Mouse (Mus musculus) MEL (cell line): ENCODE measurements around the gene Lipa.

Source experiments
- BHLHE40 ChIP-seq: IDR thresholded peaks from 2 replicates; pipeline ENCODE4 v1.6.1; 2012; ENCODE audit warnings: low read depth, mild to moderate bottlenecking, inconsistent platforms, low read length, improper control_type of control experiment, borderline replicate concordance
- CTCF ChIP-seq, 3 experiments: IDR thresholded peaks in 2 of 3; conservative IDR thresholded peaks in 1 of 3; 2 replicates each; pipeline ENCODE4 v1.5.1; 2011 to 2012; ENCODE audit warnings: low read length in 3 of 3, low read depth in 2 of 3, mild to moderate bottlenecking in 2 of 3, improper control_type of control experiment in 1 of 3, inconsistent platforms in 1 of 3, mixed read lengths in 1 of 3, moderate library complexity in 1 of 3; ENCODE audit not compliant: control insufficient read depth in 1 of 3, insufficient read depth in 1 of 3, poor library complexity in 1 of 3, severe bottlenecking in 1 of 3
- EP300 ChIP-seq, 2 experiments: IDR thresholded peaks; 2 replicates each; pipeline ENCODE4 v1.6.1; 2011; ENCODE audit warnings: improper control_type of control experiment in 2 of 2, low read length in 2 of 2, low read depth in 1 of 2, mild to moderate bottlenecking in 1 of 2
- ETS1 ChIP-seq: IDR thresholded peaks from 2 replicates; pipeline ENCODE4 v1.6.1; 2012; ENCODE audit warnings: low read depth, mild to moderate bottlenecking, inconsistent platforms, low read length, improper control_type of control experiment, moderate library complexity
- MAX ChIP-seq: IDR thresholded peaks from 2 replicates; pipeline ENCODE4 v1.6.1; 2011; ENCODE audit warnings: low read length, improper control_type of control experiment
- POLR2A ChIP-seq, 2 experiments: IDR thresholded peaks; 2 replicates each; pipeline ENCODE4 v1.6.1; 2011 to 2012; ENCODE audit warnings: low read length in 2 of 2, mild to moderate bottlenecking in 2 of 2, control low read depth in 1 of 2, improper control_type of control experiment in 1 of 2, low read depth in 1 of 2, moderate library complexity in 1 of 2; ENCODE audit not compliant: control insufficient read depth in 1 of 2, insufficient read depth in 1 of 2, poor library complexity in 1 of 2
- POLR2AphosphoS5 ChIP-seq: IDR thresholded peaks from 2 replicates; pipeline ENCODE4 v1.6.1; 2012; ENCODE audit warnings: low read depth, borderline replicate concordance, mild to moderate bottlenecking, inconsistent platforms, low read length, moderate library complexity, mixed read lengths
- RCOR1 ChIP-seq: IDR thresholded peaks from 2 replicates; pipeline ENCODE4 v1.6.1; 2012; ENCODE audit warnings: low read depth, mild to moderate bottlenecking, inconsistent platforms, low read length, improper control_type of control experiment
- SMC3 ChIP-seq: IDR thresholded peaks from 2 replicates; pipeline ENCODE4 v1.6.1; 2011; ENCODE audit warnings: low read depth, low read length, improper control_type of control experiment
- TAL1 ChIP-seq: IDR thresholded peaks from 2 replicates; pipeline ENCODE4 v1.6.1; 2012; ENCODE audit warnings: mild to moderate bottlenecking, inconsistent platforms, low read length, moderate library complexity, mixed read lengths
- TCF12 ChIP-seq: IDR thresholded peaks from 2 replicates; pipeline ENCODE4 v1.6.1; 2014; ENCODE audit warnings: low read depth, mild to moderate bottlenecking, inconsistent platforms, low read length, improper control_type of control experiment, moderate library complexity
- UBTF ChIP-seq: IDR thresholded peaks from 2 replicates; pipeline ENCODE4 v1.6.1; 2012; ENCODE audit warnings: low read depth, mild to moderate bottlenecking, inconsistent platforms, low read length, improper control_type of control experiment, moderate library complexity, borderline replicate concordance; ENCODE audit not compliant: insufficient read depth
- USF1 ChIP-seq: IDR thresholded peaks from 2 replicates; pipeline ENCODE4 v1.6.1; 2014; ENCODE audit warnings: low read depth, mild to moderate bottlenecking, inconsistent platforms, low read length, improper control_type of control experiment, moderate library complexity
- USF2 ChIP-seq, 2 experiments: IDR thresholded peaks; 2 replicates each; pipeline ENCODE4 v1.6.1; 2011 to 2012; ENCODE audit warnings: improper control_type of control experiment in 2 of 2, low read length in 2 of 2, borderline replicate concordance in 1 of 2, inconsistent platforms in 1 of 2, low read depth in 1 of 2, mild to moderate bottlenecking in 1 of 2; ENCODE audit not compliant: insufficient read depth in 1 of 2

GRCm38 (mm10) chr19:34515681-34516080, 11.6 kb downstream of the Lipa start:
- no peak for TF ChIP-seq CTCF (IDR thresholded peaks at IDR 0.05 in 2 of 3, conservative IDR thresholded peaks at IDR 0.05 in 1 of 3; ENCODE audit: control insufficient read depth in 1 of 3, insufficient read depth in 1 of 3, low read depth in 2 of 3, low read length in 3 of 3, poor library complexity in 1 of 3, severe bottlenecking in 1 of 3)
- no peak for TF ChIP-seq USF2 (IDR thresholded peaks at IDR 0.05; ENCODE audit: borderline replicate concordance in 1 of 2, insufficient read depth in 1 of 2, low read depth in 1 of 2, low read length in 2 of 2)
- TF ChIP-seq RCOR1, result no peak
- TF ChIP-seq POLR2A (IDR thresholded peaks at IDR 0.05; ENCODE audit: control insufficient read depth in 1 of 2, insufficient read depth in 1 of 2, low read depth in 1 of 2, low read length in 2 of 2, poor library complexity in 1 of 2), result no peak
- TF ChIP-seq EP300 (IDR thresholded peaks at IDR 0.05; ENCODE audit: low read depth in 1 of 2, low read length in 2 of 2), result no peak
- no peak for TF ChIP-seq TCF12
- no peak for TF ChIP-seq ETS1
- no peak for TF ChIP-seq POLR2AphosphoS5
- no peak for TF ChIP-seq USF1
- no peak for TF ChIP-seq BHLHE40
- TF ChIP-seq SMC3, result no peak
- peak; percentile 85 for TF ChIP-seq MAX
- no peak for TF ChIP-seq TAL1
- TF ChIP-seq UBTF, result no peak
